Mouse (Mus musculus): Measurements from ENCODE around the gene Trdmt1.
A peak's percentile ranks its signal among the peaks of the same experiment; 100 is the strongest.

Gene Trdmt1

GRCm38 (mm10) chr2:13556239-13556638 is 11.8 kb upstream of the Trdmt1 start:
- DNase-seq = peak; percentile 43

DNA sequence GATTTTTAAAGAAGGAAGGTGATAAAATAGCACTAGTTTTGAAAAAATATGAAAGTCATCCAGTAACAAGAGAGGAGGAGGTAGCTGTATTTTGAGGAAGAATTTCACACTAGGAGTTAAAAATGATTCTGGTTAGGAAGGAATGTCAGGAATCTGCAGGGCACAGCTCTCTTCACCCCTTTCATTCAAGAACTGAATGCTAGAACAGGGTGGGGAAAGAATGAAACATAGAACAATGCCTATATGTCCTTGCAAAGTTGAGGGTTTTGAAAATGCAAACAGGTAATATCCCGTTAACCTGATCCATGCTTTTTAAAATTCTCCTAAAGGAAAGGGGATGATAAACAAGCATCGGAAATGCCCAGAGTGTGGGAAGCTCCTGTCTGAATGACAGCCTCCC is 9.5 kb upstream of the Trdmt1 start:
- DNase-seq = no peak

DNA sequence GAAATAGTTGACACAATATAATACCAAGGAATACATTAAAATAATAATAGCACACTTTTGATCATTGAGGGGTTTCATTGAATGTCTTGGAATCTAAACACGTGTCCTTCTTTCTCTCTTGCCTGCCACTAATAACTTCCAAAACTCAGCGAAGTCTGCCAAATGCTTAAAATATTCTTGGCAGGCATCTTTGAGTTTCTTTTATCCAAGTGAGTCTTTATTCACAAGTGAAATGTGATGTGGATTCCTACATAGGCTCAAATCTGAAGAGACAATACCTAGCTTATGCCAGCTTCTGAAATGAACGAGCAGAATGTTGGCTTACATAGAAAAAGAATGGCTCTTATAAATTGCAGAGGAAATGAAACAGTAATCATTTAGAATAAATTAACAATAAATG is 4.3 kb upstream of the Trdmt1 start:
- no peak for DNase-seq

DNA sequence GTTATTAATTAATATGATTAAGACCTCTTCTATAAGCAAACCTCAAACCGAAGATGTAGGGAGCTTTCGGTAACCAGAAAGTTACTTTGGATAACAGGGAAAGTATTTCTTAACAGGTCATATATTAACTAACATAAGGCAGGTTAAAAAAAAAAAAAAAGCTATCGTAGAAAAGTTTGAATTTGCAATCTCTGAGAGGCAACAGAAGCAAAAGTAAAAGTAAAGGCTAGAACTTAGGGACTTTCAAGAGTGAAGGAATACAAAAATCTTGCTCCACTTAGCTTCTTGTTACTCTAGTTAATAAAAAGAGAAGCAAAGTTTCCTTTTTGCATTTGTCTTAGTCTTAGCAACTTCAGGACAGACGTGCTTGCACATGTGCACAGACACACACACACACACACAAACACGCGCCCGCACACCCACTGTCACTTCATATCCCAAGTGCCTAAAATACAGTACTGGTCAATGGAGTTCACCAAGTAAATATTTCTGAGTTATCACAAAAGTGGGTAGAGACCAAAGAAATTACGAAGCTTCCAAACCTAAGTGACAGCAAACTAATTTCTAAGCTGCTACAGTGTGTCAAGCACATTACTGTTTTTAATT is 846 bp downstream of the Trdmt1 start:
- no peak for DNase-seq

DNA sequence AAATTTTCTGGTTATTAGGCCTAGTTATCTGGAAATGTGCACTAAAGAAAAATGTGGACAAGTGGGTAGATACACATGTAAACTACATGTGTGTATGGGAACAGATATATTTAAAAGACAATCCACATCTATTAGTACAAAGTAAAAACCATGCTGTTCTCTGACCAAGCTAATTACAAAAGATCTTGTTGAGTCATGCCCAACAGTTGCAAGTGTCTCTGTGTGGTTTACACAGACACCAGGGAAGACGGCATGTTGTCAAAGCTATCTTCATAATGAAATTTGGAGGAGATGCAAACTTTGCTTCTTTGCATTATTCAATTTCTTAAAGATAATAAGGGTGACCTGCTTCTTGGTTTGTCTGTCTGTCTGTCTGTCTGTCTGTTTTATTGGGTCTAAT is 4.6 kb downstream of the Trdmt1 start:
- no peak for DNase-seq

DNA sequence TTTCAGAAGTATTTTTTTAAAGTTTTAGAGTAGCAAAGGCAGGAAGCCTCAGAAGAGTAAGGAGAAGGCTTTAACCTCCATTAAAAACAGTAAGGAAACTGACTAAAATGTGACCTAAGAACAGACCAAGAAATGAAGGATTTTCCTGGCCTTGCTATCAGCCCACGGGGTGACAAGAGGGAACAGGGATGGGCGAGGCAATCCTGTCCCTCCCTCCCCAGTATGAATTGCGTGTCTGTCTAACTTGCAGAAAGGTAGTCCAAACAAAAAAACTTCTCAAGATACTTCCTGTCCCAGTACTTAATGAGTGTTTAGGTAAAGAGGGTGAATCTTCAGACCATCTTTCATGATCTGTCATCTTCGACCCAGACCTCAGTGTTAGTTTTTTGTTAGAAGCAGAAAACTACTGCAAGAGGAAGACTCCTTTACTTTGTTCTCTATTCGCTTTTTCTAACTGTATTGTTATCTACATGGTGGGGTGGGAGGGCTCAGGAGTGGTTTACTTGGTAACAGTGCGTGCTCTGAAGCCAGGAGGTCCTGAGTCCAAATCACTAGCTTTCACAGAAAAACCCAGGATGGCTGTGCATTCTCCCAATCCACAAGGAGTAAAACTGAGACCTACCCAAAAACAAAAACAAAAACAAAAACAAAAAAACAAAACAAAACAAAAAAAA is 5.6 kb downstream of the Trdmt1 start:
- no peak for DNase-seq

GRCm38 (mm10) chr2:13538258-13538657 is 6.2 kb downstream of the Trdmt1 start:
- no peak for DNase-seq

GRCm38 (mm10) chr2:13537733-13538132 is 6.7 kb downstream of the Trdmt1 start:
- DNase-seq = no peak

- DNase-seq = no peak
These were observed 7.7 kb downstream of the Trdmt1 start for GRCm38 (mm10) chr2:13536747-13537146.

- no peak for DNase-seq
These were observed 13.8 kb downstream of the Trdmt1 start for GRCm38 (mm10) chr2:13530639-13531038.

GRCm38 (mm10) chr2:13529253-13529933 is 15.1 kb downstream of the Trdmt1 start:
- DNase-seq = no peak

DNA sequence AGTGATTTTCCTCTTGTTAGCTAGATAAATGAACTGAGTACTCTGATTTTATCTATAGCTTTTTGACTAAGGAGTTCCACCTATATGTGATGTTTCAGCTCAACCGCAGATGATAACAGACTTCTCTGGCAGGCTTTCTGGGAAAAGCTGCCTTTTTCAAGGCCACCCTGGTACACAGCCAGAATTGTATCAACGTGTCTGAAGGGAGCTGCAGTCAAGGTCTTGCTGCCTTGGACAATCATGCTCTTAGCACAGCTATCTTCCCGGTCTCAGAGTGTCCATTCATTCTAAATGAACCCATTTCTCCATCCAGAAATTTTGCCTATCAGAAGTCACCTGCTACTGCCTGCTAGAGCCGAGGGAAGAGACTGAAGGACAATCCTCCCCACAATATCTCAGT is 16.9 kb downstream of the Trdmt1 start:
- no peak for DNase-seq

- DNase-seq = peak; percentile 31
These were observed 17.3 kb downstream of the Trdmt1 start for GRCm38 (mm10) chr2:13527125-13527524.

DNA sequence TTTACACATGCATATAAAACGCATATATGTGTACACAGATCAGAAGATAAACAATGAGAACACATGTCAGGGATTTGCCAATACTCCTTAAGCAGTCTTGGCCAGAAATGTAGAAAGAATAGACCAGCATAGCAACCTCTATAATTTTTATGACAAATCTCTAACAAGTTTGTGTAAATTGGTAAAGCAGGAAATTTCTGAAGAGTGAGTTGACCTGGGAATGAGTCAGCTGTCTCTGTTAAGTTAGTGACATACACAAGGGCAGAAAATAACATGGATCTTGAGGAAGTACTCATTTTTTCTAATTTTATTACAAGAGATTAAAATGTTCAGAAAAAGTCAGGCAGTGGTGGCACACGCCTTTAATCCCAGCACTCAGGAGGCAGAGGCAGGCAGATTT is 18.3 kb downstream of the Trdmt1 start:
- no peak for DNase-seq

GRCm38 (mm10) chr2:13523540-13524456 is 20.7 kb downstream of the Trdmt1 start:
- DNase-seq = peak; percentile 53

DNA sequence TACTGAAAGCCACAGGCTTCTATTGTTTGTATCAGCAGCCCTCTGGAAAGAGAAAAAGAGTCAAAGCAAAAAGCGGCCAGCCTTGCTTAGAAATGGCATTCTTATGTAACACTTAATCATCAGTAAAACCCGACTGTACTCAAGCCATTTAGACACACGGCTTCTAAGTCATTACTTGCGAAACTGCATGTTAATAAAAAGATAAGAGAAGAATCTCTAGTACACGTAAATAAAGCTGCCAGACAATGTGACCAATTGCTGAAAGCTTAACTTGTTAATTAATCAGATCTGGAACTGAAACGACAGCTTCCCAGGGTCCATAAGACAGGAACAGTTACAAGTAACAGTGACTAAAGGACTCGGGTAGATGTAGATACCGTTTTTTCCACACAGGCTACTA is 22.4 kb downstream of the Trdmt1 start:
- no peak for DNase-seq

- no peak for DNase-seq
These were observed 29.5 kb downstream of the Trdmt1 start for GRCm38 (mm10) chr2:13514949-13515348.

DNA sequence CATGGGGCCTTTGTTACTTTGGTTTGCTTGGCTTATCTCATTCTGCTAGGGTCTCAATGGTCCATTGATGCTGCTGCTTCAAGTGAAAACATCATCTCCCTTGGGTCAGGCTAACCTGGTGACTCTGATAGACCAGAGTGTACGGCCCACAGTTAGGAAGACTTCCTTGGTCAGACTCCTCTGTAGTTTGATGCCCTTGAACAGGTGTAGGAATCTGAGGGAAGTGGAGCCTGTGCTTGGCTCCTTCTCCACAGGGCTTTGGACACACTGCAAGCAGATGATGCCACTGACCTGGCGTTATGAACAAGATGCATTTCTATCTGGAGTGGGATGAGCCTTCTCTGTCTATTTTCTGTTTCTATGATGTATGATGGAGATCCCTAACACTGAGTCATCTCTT is 41.8 kb downstream of the Trdmt1 start:
- no peak for DNase-seq

DNA sequence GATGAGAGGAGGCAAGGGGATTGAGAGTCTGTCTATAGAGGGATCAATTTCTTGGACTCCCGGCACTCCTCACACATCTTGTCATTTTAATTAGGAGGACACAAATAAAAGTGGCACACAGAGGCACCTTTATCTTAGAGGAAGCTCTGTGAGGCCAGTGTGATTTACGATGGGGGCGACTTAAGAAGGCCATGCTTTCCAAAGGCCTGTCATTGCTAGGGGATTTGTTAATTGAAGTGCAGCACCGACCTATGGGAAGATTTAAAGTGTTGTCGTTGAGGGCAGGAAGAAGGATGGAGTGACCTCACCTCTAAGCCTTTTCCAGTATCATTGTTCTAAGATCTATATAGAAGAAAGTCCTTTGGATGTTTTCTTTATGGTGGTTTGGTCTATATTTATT is 42.9 kb downstream of the Trdmt1 start:
- no peak for DNase-seq

GRCm38 (mm10) chr2:13500298-13500999 is 44.0 kb downstream of the Trdmt1 start:
- peak; percentile 22 for DNase-seq

GRCm38 (mm10) chr2:13499196-13499595 is 45.3 kb downstream of the Trdmt1 start:
- DNase-seq = no peak

DNA sequence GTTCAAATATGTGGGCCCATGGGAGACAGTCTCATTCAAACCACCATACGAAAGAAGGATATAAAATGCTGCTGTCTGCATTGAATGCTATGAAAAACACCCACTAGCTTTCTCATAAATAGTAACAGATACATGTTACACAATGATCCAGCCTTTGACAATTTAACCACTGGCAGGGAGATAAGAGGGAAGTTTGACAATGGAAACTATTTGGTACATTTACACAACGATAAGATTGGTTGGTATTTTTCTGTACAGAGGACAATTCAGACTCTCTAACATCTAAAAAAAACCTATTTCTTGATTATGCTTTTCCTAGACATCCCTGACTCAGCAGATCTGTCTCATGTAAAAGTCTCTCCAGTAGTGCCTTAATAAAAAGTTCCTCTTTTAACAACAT is 48.4 kb downstream of the Trdmt1 start:
- no peak for DNase-seq

- no peak for DNase-seq
These were observed 51.5 kb downstream of the Trdmt1 start for GRCm38 (mm10) chr2:13492927-13493326.

All from retina, postnatal 1 day (tissue).